Mouse (Mus musculus) embryonic facial prominence, embryonic 13.5 days (tissue): ENCODE data around the gene Clec2i. TPM values are rescaled to one million over a fixed set of nuclear protein-coding genes. Genes with fewer than 3 reads are reported as not detected.
"Not testable (repeated sequence)": the region's sequence is repeated elsewhere in the genome, so short reads cannot be mapped to it uniquely, and the experiment has no call there.

Experiments used
- ATAC-seq: fragments of 200-750 bp; cut with Nextera tagmentation; 2 replicates; pipeline ENCODE4 v1.8.0; 2017; ENCODE audit warnings: low read depth; ENCODE audit not compliant: insufficient number of reproducible peaks, insufficient read depth, low FRiP score, low TSS enrichment
- H3K27ac ChIP-seq: fragments of 300-500 bp; sonication (generic); 2 replicates; pipeline ENCODE4 v1.5.1; 2015; ENCODE audit warnings: moderate library complexity, mild to moderate bottlenecking, inconsistent platforms
- H3K27me3 ChIP-seq: fragments of 300-500 bp; sonication (generic); 2 replicates; pipeline ENCODE4 v1.6.1; 2015; ENCODE audit warnings: mild to moderate bottlenecking, inconsistent platforms
- H3K36me3 ChIP-seq: fragments of 300-500 bp; sonication (generic); 2 replicates; pipeline ENCODE4 v1.6.1; 2015; ENCODE audit warnings: mild to moderate bottlenecking, inconsistent platforms
- H3K4me1 ChIP-seq: fragments of 300-500 bp; sonication (generic); 2 replicates; pipeline ENCODE4 v1.6.1; 2015; ENCODE audit warnings: inconsistent platforms
- H3K4me2 ChIP-seq: fragments of 300-500 bp; sonication (generic); 2 replicates; pipeline ENCODE4 v1.6.1; 2015; ENCODE audit warnings: moderate library complexity, mild to moderate bottlenecking, inconsistent platforms
- H3K4me3 ChIP-seq: fragments of 300-500 bp; sonication (generic); 2 replicates; pipeline ENCODE4 v1.5.1; 2015; ENCODE audit warnings: mild to moderate bottlenecking, inconsistent platforms
- H3K9ac ChIP-seq: fragments of 300-500 bp; sonication (generic); 2 replicates; pipeline ENCODE4 v1.6.1; 2015; ENCODE audit warnings: mild to moderate bottlenecking, inconsistent platforms
- H3K9me3 ChIP-seq: fragments of 300-500 bp; sonication (generic); 2 replicates; pipeline ENCODE4 v1.6.1; 2016; ENCODE audit warnings: inconsistent platforms
- WGBS: fragments of 180-500 bp; shearing (Covaris S2); methylation state at CpG from one replicate; pipeline ENCODE4 v1.1.7; 2015; ENCODE audit warnings: mixed read lengths; 5-methylcytosine and 5-hydroxymethylcytosine counted together
- polyA plus RNA-seq: library from polyadenylated mRNA; unstranded; fragments of >200 nt; fragmentation: Nextera tagmentation; extraction: Ambion mirVana; gene quantifications from 2 replicates; pipeline ENCODE4 v1.2.1, GENCODE M21; 2015

Gene Clec2i
- polyA plus RNA-seq, 1 experiment from 2014 or later: 0.20 TPM

GRCm38 (mm10) chr6:128856250-128856649 lies 31.1 kb upstream of the Clec2i start:
- no peak overlapping the region for H3K4me3 ChIP-seq
- H3K27ac ChIP-seq: no peak overlapping the region
- no peaks in the 10 kb centered on the region for H3K9me3 ChIP-seq
- H3K4me2 ChIP-seq: no peak overlapping the region
- no peaks in the 10 kb centered on the region for H3K4me1 ChIP-seq
- no peak for ATAC-seq
- H3K27me3 ChIP-seq: no peaks in the 10 kb centered on the region
- 71% methylated on average over 5 of the region's 5 CpGs for WGBS
- no peaks in the 10 kb centered on the region for H3K36me3 ChIP-seq
- H3K9ac ChIP-seq: no peak overlapping the region

- no peak for ATAC-seq
- Histone ChIP-seq H3K4me2 (no peak overlapping the region), H3K27ac (no peak overlapping the region), H3K27me3 (no peaks in the 10 kb centered on the region), H3K4me1 (no peaks in the 10 kb centered on the region), H3K4me3 (no peak overlapping the region), H3K9ac (no peak overlapping the region), H3K9me3 (no peaks in the 10 kb centered on the region), H3K36me3 (no peaks in the 10 kb centered on the region)
- 78% methylated on average over 2 of the region's 2 CpGs for WGBS
Measured at GRCm38 (mm10) chr6:128857976-128858375, 29.4 kb upstream of the Clec2i start.

GRCm38 (mm10) chr6:128868861-128869260 lies 18.5 kb upstream of the Clec2i start:
- H3K9me3 ChIP-seq: no peaks in the 10 kb centered on the region
- H3K36me3 ChIP-seq: no peaks in the 10 kb centered on the region
- no peak overlapping the region for H3K27ac ChIP-seq
- no peak for ATAC-seq
- no peaks in the 10 kb centered on the region for H3K4me1 ChIP-seq
- no peak overlapping the region for H3K9ac ChIP-seq
- WGBS: 31% methylated on average over 3 of the region's 3 CpGs
- no peak overlapping the region for H3K4me2 ChIP-seq
- no peaks in the 10 kb centered on the region for H3K27me3 ChIP-seq
- no peak overlapping the region for H3K4me3 ChIP-seq

- WGBS: 87% methylated on average over 1 of the region's 1 CpGs
- H3K9ac ChIP-seq: no peak overlapping the region
- no peak for ATAC-seq
- no peaks in the 10 kb centered on the region for H3K4me1 ChIP-seq
- H3K4me3 ChIP-seq: no peak overlapping the region
- H3K36me3 ChIP-seq: no peaks in the 10 kb centered on the region
- peaks cover 4% of the 10 kb centered on the region for H3K9me3 ChIP-seq
- no peak overlapping the region for H3K4me2 ChIP-seq
- H3K27me3 ChIP-seq: no peaks in the 10 kb centered on the region
- no peak overlapping the region for H3K27ac ChIP-seq
Measured at GRCm38 (mm10) chr6:128871910-128872610, 15.3 kb upstream of the Clec2i start.

- H3K27ac ChIP-seq: no peak overlapping the region
- 72% methylated on average over 5 of the region's 5 CpGs for WGBS
- H3K4me3 ChIP-seq: no peak overlapping the region
- no peak overlapping the region for H3K9ac ChIP-seq
- H3K27me3 ChIP-seq: no peaks in the 10 kb centered on the region
- no peaks in the 10 kb centered on the region for H3K36me3 ChIP-seq
- no peaks in the 10 kb centered on the region for H3K4me1 ChIP-seq
- no peak overlapping the region for H3K4me2 ChIP-seq
- ATAC-seq: no peak
- no peaks in the 10 kb centered on the region for H3K9me3 ChIP-seq
Measured at GRCm38 (mm10) chr6:128888834-128889233, 1.4 kb downstream of the Clec2i start.

GRCm38 (mm10) chr6:128890948-128891355 lies 3.6 kb downstream of the Clec2i start, which contains the start of gene BC035044:
BC035044 (minus strand) TSS chr6:128891126.
- Histone ChIP-seq H3K27me3 (no peaks in the 10 kb centered on the region), H3K36me3 (no peaks in the 10 kb centered on the region), H3K4me1 (no peaks in the 10 kb centered on the region), H3K4me2 (no peak within 1 kb of the TSS), H3K9me3 (no peaks in the 10 kb centered on the region), H3K27ac (no peak within 1 kb of the TSS), H3K4me3 (no peak within 1 kb of the TSS), H3K9ac (no peak within 1 kb of the TSS)
- WGBS: 59% methylated on average over 2 of the region's 2 CpGs
- no peak for ATAC-seq

- Histone ChIP-seq H3K4me3 (no peak overlapping the region), H3K27ac (no peak overlapping the region), H3K4me1 (no peaks in the 10 kb centered on the region), H3K9me3 (no peaks in the 10 kb centered on the region), H3K36me3 (no peaks in the 10 kb centered on the region), H3K27me3 (no peaks in the 10 kb centered on the region), H3K9ac (no peak overlapping the region), H3K4me2 (no peak overlapping the region)
- no peak for ATAC-seq
- 86% methylated on average over 3 of the region's 3 CpGs for WGBS
Measured at GRCm38 (mm10) chr6:128895404-128896001, 8.1 kb downstream of the Clec2i start.

- WGBS: 80% methylated on average over 2 of the region's 2 CpGs
- Histone ChIP-seq H3K36me3 (no peaks in the 10 kb centered on the region), H3K4me1 (no peaks in the 10 kb centered on the region)
Measured at GRCm38 (mm10) chr6:128900044-128900443, 12.7 kb downstream of the Clec2i start.

GRCm38 (mm10) chr6:128900796-128901552 lies 13.6 kb downstream of the Clec2i start:
- H3K36me3 ChIP-seq, H3K4me1 ChIP-seq, H3K9me3 ChIP-seq, H3K9ac ChIP-seq, H3K27ac ChIP-seq, H3K4me2 ChIP-seq, ATAC-seq, H3K4me3 ChIP-seq, H3K27me3 ChIP-seq: not testable (repeated sequence)
- WGBS: 87% methylated on average over 6 of the region's 6 CpGs

More at GRCm38 (mm10) chr6:128900044-128900443, 12.7 kb downstream of the Clec2i start:
- Histone ChIP-seq H3K27me3 (no peaks in the 10 kb centered on the region), H3K27ac (no peak overlapping the region), H3K4me2 (no peak overlapping the region), H3K9ac (no peak overlapping the region), H3K9me3 (no peaks in the 10 kb centered on the region), H3K4me3 (no peak overlapping the region)
- ATAC-seq: no peak

GRCm38 (mm10) chr6:128913598-128914254 lies 26.3 kb downstream of the Clec2i start:
- Histone ChIP-seq H3K9me3 (no peaks in the 10 kb centered on the region), H3K4me1 (no peaks in the 10 kb centered on the region), H3K9ac (no peak overlapping the region), H3K27me3 (no peaks in the 10 kb centered on the region), H3K36me3 (no peaks in the 10 kb centered on the region), H3K27ac (no peak overlapping the region), H3K4me2 (no peak overlapping the region), H3K4me3 (no peak overlapping the region)
- 82% methylated on average over 2 of the region's 2 CpGs for WGBS
- ATAC-seq: no peak

GRCm38 (mm10) chr6:128917322-128917721 lies 29.9 kb downstream of the Clec2i start:
- Histone ChIP-seq H3K9me3 (no peaks in the 10 kb centered on the region), H3K27ac (no peak overlapping the region), H3K27me3 (no peaks in the 10 kb centered on the region), H3K4me2 (no peak overlapping the region), H3K4me3 (no peak overlapping the region), H3K4me1 (no peaks in the 10 kb centered on the region), H3K36me3 (no peaks in the 10 kb centered on the region), H3K9ac (no peak overlapping the region)
- no peak for ATAC-seq
- WGBS: 83% methylated on average over 2 of the region's 2 CpGs
